Mouse (Mus musculus) erythroblast, embryonic 14.5 days (primary cell): ENCODE measurements around the gene Nfat5.

ENCODE experiments used
- GATA1 ChIP-seq: IDR thresholded peaks from 2 replicates; pipeline ENCODE4 v1.6.1; 2012; ENCODE audit warnings: low read length, inconsistent platforms, mixed read lengths
- TAL1 ChIP-seq: IDR thresholded peaks from 3 replicates; pipeline ENCODE4 v1.6.1; 2012; ENCODE audit warnings: low read length, inconsistent platforms, mixed read lengths

GRCm38 (mm10) chr8:107262046-107262705 lies 31.1 kb upstream of the Nfat5 start:
- TF ChIP-seq TAL1: no peak
- TF ChIP-seq GATA1: no peak
